Mouse (Mus musculus): ENCODE results near the gene Gnb2. TPM values are rescaled to one million over a fixed set of nuclear protein-coding genes. Genes with fewer than 3 reads are reported as not detected.

Gnb2 gene
- polyA plus RNA-seq, 1 experiment from 2014 or later = 545 TPM

- Histone ChIP-seq H3K4me1 (replicated peaks) (peaks cover 53% of the 10 kb centered on the region), H3K9me3 (no peaks in the 10 kb centered on the region), H3K4me2 (replicated peaks) (no peak overlapping the region), H3K27ac (peak overlapping the region; percentile 80), H3K4me3 (replicated peaks) (0 out of 2 replicates have a peak overlapping the region, but pooled peaks have one; percentile 0), H3K27me3 (no peaks in the 10 kb centered on the region), H3K9ac (replicated peaks) (peak overlapping the region; percentile 36), H3K36me3 (peaks cover 87% of the 10 kb centered on the region)
- WGBS = 36% methylated on average over 16 of the region's 16 CpGs
- ATAC-seq = no peak
These were observed 6.9 kb downstream of the Gnb2 start for GRCm38 (mm10) chr5:137526192-137526936.

GRCm38 (mm10) chr5:137525511-137525910 is 7.8 kb downstream of the Gnb2 start:
- H3K36me3 ChIP-seq = peaks cover 95% of the 10 kb centered on the region
- H3K4me1 ChIP-seq (replicated peaks) = peaks cover 51% of the 10 kb centered on the region
- peak overlapping the region; percentile 35; the same call in 1 of the 2 replicates for H3K27ac ChIP-seq
- H3K4me3 ChIP-seq (replicated peaks) = no peak overlapping the region
- 76% methylated on average over 16 of the region's 16 CpGs for WGBS
- H3K9ac ChIP-seq (replicated peaks) = no peak overlapping the region
- H3K9me3 ChIP-seq = no peaks in the 10 kb centered on the region
- H3K4me2 ChIP-seq (replicated peaks) = no peak overlapping the region
- H3K27me3 ChIP-seq = no peaks in the 10 kb centered on the region
- ATAC-seq = no peak

GRCm38 (mm10) chr5:137524671-137525070 is 8.6 kb downstream of the Gnb2 start:
- H3K27me3 ChIP-seq = no peaks in the 10 kb centered on the region
- H3K4me2 ChIP-seq (replicated peaks) = no peak overlapping the region
- no peak overlapping the region for H3K4me3 ChIP-seq (replicated peaks)
- no peaks in the 10 kb centered on the region for H3K9me3 ChIP-seq
- WGBS = 91% methylated on average over 13 of the region's 13 CpGs
- H3K36me3 ChIP-seq = peaks cover 99% of the 10 kb centered on the region
- peaks cover 43% of the 10 kb centered on the region for H3K4me1 ChIP-seq (replicated peaks)
- no peak overlapping the region for H3K9ac ChIP-seq (replicated peaks)
- H3K27ac ChIP-seq = peak overlapping the region; percentile 35
- ATAC-seq = no peak

GRCm38 (mm10) chr5:137524251-137524515 is 9.1 kb downstream of the Gnb2 start:
- Histone ChIP-seq H3K9me3 (no peaks in the 10 kb centered on the region), H3K4me2 (replicated peaks) (no peak overlapping the region), H3K36me3 (peaks cover 99% of the 10 kb centered on the region), H3K27ac (peak overlapping the region; percentile 35; the same call in 1 of the 2 replicates), H3K4me1 (replicated peaks) (peaks cover 38% of the 10 kb centered on the region), H3K27me3 (no peaks in the 10 kb centered on the region), H3K4me3 (replicated peaks) (no peak overlapping the region), H3K9ac (replicated peaks) (no peak overlapping the region)
- no peak for ATAC-seq
- WGBS = 82% methylated on average over 8 of the region's 8 CpGs

- H3K36me3 ChIP-seq = peaks cover 99% of the 10 kb centered on the region
- no peaks in the 10 kb centered on the region for H3K9me3 ChIP-seq
- WGBS = 82% methylated on average over 25 of the region's 25 CpGs
- H3K4me1 ChIP-seq (replicated peaks) = peaks cover 32% of the 10 kb centered on the region
- H3K4me2 ChIP-seq (replicated peaks) = no peak overlapping the region
- H3K4me3 ChIP-seq (replicated peaks) = no peak overlapping the region
- H3K27ac ChIP-seq = peak overlapping the region; percentile 7
- no peak overlapping the region for H3K9ac ChIP-seq (replicated peaks)
- no peak for ATAC-seq
- no peaks in the 10 kb centered on the region for H3K27me3 ChIP-seq
These were observed 9.7 kb downstream of the Gnb2 start for GRCm38 (mm10) chr5:137523396-137524250.

GRCm38 (mm10) chr5:137522711-137523110 is 10.6 kb downstream of the Gnb2 start:
- Histone ChIP-seq H3K36me3 (peaks cover 97% of the 10 kb centered on the region), H3K27me3 (no peaks in the 10 kb centered on the region), H3K4me2 (replicated peaks) (no peak overlapping the region), H3K27ac (peak overlapping the region; percentile 44; the same call in 1 of the 2 replicates), H3K9me3 (no peaks in the 10 kb centered on the region), H3K4me3 (replicated peaks) (no peak overlapping the region), H3K9ac (replicated peaks) (0 out of 2 replicates have a peak overlapping the region, but pooled peaks have one; percentile 14), H3K4me1 (replicated peaks) (peaks cover 26% of the 10 kb centered on the region)
- WGBS = 75% methylated on average over 10 of the region's 11 CpGs
- ATAC-seq = no peak

GRCm38 (mm10) chr5:137521861-137522260 is 11.4 kb downstream of the Gnb2 start:
- 82% methylated on average over 9 of the region's 9 CpGs for WGBS
- no peak for ATAC-seq
- H3K4me3 ChIP-seq (replicated peaks) = no peak overlapping the region
- peaks cover 25% of the 10 kb centered on the region for H3K4me1 ChIP-seq (replicated peaks)
- no peak overlapping the region for H3K4me2 ChIP-seq (replicated peaks)
- H3K36me3 ChIP-seq = peaks cover 93% of the 10 kb centered on the region
- H3K9ac ChIP-seq (replicated peaks) = no peak overlapping the region
- H3K27me3 ChIP-seq = no peaks in the 10 kb centered on the region
- H3K27ac ChIP-seq = no peak overlapping the region
- H3K9me3 ChIP-seq = no peaks in the 10 kb centered on the region

- ATAC-seq = no peak
- H3K4me3 ChIP-seq (replicated peaks) = no peak overlapping the region
- H3K36me3 ChIP-seq = peaks cover 75% of the 10 kb centered on the region
- 92% methylated on average over 27 of the region's 27 CpGs for WGBS
- no peaks in the 10 kb centered on the region for H3K27me3 ChIP-seq
- no peak overlapping the region for H3K27ac ChIP-seq
- no peaks in the 10 kb centered on the region for H3K9me3 ChIP-seq
- H3K9ac ChIP-seq (replicated peaks) = no peak overlapping the region; the same call in 1 of the 2 replicates
- no peak overlapping the region for H3K4me2 ChIP-seq (replicated peaks)
- peaks cover 14% of the 10 kb centered on the region for H3K4me1 ChIP-seq (replicated peaks)
These were observed 13.4 kb downstream of the Gnb2 start for GRCm38 (mm10) chr5:137519691-137520550.

GRCm38 (mm10) chr5:137518436-137518835 is 14.9 kb downstream of the Gnb2 start, which contains the start of gene Gigyf1:
Gene Gigyf1 (plus strand): TSS chr5:137518548.
- no peak within 1 kb of the TSS for H3K4me3 ChIP-seq (replicated peaks)
- H3K4me2 ChIP-seq (replicated peaks) = no peak within 1 kb of the TSS
- H3K36me3 ChIP-seq = peaks cover 68% of the 10 kb centered on the region
- peaks cover 29% of the 10 kb centered on the region for H3K4me1 ChIP-seq (replicated peaks)
- no peaks in the 10 kb centered on the region for H3K9me3 ChIP-seq
- H3K27ac ChIP-seq = no peak within 1 kb of the TSS
- H3K27me3 ChIP-seq = no peaks in the 10 kb centered on the region
- 78% methylated on average over 5 of the region's 5 CpGs for WGBS
- H3K9ac ChIP-seq (replicated peaks) = no peak within 1 kb of the TSS
- peak; percentile 31 for ATAC-seq

- no peak for ATAC-seq
- Histone ChIP-seq H3K4me3 (replicated peaks) (no peak overlapping the region), H3K9me3 (no peaks in the 10 kb centered on the region), H3K27ac (no peak overlapping the region), H3K27me3 (no peaks in the 10 kb centered on the region), H3K9ac (replicated peaks) (peak overlapping the region; percentile 100; the same call in 1 of the 2 replicates), H3K4me1 (replicated peaks) (peaks cover 53% of the 10 kb centered on the region), H3K4me2 (replicated peaks) (no peak overlapping the region), H3K36me3 (peaks cover 32% of the 10 kb centered on the region)
- 94% methylated on average over 3 of the region's 3 CpGs for WGBS
These were observed 18.5 kb downstream of the Gnb2 start for GRCm38 (mm10) chr5:137514811-137515210.

GRCm38 (mm10) chr5:137513951-137514721 is 19.2 kb downstream of the Gnb2 start:
- 82% methylated on average over 12 of the region's 12 CpGs for WGBS
- H3K9ac ChIP-seq (replicated peaks) = peak overlapping the region; percentile 100
- no peaks in the 10 kb centered on the region for H3K9me3 ChIP-seq
- peak overlapping the region; percentile 97 for H3K4me2 ChIP-seq (replicated peaks)
- H3K4me3 ChIP-seq (replicated peaks) = no peak overlapping the region
- no peak for ATAC-seq
- H3K4me1 ChIP-seq (replicated peaks) = peaks cover 53% of the 10 kb centered on the region
- no peak overlapping the region for H3K27ac ChIP-seq
- H3K36me3 ChIP-seq = peaks cover 25% of the 10 kb centered on the region
- H3K27me3 ChIP-seq = no peaks in the 10 kb centered on the region

Measured in midbrain, embryonic 13.5 days (tissue).